Mouse (Mus musculus): ENCODE results near the gene Gm21820.
"Not testable (repeated sequence)": the region's sequence is repeated elsewhere in the genome, so short reads cannot be mapped to it uniquely, and the experiment has no call there.

Gene Gm21820

DNA sequence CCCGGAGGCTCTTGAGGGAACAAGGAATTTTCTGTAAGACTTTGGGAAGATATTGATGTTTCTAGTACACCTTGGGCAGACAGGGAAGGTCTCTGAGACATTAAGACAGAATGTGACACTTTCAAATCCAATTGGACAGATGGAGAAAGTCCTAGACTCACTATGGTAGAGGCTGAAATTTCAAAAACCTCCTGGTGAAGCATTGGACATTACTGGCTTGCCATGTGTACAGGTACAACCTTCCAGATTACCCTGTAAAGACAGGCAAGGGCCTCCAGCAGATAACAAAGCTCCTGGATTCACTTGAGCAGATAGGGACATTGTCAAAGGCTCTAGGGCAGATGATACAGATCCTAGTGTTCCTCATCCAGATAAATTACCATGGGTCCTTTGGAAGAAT lies at the start of gene Gm21820:
TSS of gene Gm21820 (minus strand) at position 101 of the 400 bp plus-strand sequence.
- DNase-seq (ENCODE audit: low spot score in 2 of 2): not testable (repeated sequence)
